Mouse (Mus musculus): ENCODE results near the gene Ap3m1.

GRCm38 (mm10) chr14:21096279-21096678, 44.0 kb upstream of the Ap3m1 start:
- no peak for TF ChIP-seq CHD2 (IDR thresholded peaks at IDR 0.05; ENCODE audit: low read depth, low read length)
- TF ChIP-seq ZNF384 (IDR thresholded peaks at IDR 0.05; ENCODE audit: low read depth, low read length) = no peak
